Mouse (Mus musculus): ENCODE measurements at regions not wholly inside any gene's neighbourhood (a gene's known extent, or its start where the extent isn't known, plus 50 kb on each side); places are given as distances from the start of the nearest gene placed in this dataset.

DNA sequence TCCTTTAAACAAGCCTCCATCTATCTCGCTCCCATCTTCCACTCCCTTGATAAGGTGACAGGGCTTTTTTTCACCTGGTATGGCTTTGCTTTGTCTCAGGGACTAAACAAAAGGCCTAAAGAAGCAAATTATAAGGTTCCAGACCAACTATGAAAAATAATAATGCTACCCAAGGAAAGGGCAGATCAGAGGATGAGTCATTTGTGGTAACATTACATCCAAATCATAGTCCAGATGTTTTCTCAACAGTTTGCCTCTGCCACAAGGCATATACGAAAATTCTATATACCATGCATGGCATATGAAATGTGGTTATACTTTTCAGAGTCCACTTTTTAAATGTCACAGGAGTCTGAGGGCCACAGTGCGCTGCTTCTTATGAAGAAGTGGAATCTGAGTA lies 302.7 kb downstream of the Lpin1 start:
- 82% methylated on average over 3 of the region's 3 CpGs for WGBS

DNA sequence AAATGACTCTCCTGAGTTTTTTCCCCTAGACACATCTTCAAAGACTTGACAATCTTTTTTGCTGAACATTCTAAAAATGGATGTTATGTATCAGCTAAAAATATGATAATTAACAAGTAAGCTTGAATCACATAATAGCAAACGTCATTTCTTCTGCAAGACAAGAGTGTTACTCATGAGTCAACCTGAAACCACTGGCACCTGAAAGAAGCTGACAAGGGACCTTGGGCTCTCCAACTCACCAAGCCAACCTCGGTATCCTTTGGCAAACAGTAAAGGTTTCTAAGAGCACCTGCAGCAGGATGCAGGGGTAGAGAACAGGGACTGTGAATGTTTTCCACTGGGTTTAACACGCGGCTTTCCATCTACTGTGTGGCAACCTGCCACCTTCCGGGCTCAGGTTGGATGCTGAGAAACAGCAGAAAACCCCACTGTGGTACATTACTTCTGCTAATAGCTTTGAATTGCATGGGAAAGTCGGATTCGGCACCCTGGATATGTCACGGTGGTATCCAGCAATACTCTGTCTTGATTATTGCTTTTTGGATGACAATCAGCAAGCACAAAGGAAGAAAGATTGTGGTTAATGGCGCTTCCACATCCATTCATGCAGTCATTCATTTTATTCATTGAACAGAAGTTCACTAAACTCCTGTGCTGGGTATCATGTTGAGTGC lies 305.9 kb downstream of the Lpin1 start:
- Histone ChIP-seq H3K27ac (ENCODE audit: insufficient read depth, low read depth, low read length) (no peak overlapping the region), H3K4me3 (ENCODE audit: low read depth, low read length) (no peak overlapping the region), H3K27me3 (ENCODE audit: control insufficient read depth, insufficient read depth, low read length) (no peaks in the 10 kb centered on the region), H3K4me1 (ENCODE audit: control insufficient read depth, insufficient read depth, insufficient read length, low read length) (no peaks in the 10 kb centered on the region), H3K36me3 (ENCODE audit: control insufficient read depth, insufficient read depth, low read length) (no peaks in the 10 kb centered on the region)
- WGBS = 78% methylated on average over 9 of the region's 9 CpGs
- TF ChIP-seq POLR2A (IDR thresholded peaks at IDR 0.05; ENCODE audit: low read depth, low read length) = no peak
- TF ChIP-seq CTCF (IDR thresholded peaks at IDR 0.05; ENCODE audit: extremely low read depth, insufficient read length, insufficient replicate concordance, low read depth, low read length) = no peak

More for the DNA sequence above, 302.7 kb downstream of the Lpin1 start:
- H3K27me3 ChIP-seq (ENCODE audit: control insufficient read depth, insufficient read depth, low read length) = no peaks in the 10 kb centered on the region
- no peaks in the 10 kb centered on the region for H3K36me3 ChIP-seq (ENCODE audit: control insufficient read depth, insufficient read depth, low read length)
- TF ChIP-seq CTCF (IDR thresholded peaks at IDR 0.05; ENCODE audit: extremely low read depth, insufficient read length, insufficient replicate concordance, low read depth, low read length) (no peak), POLR2A (IDR thresholded peaks at IDR 0.05; ENCODE audit: low read depth, low read length) (no peak)
- H3K4me1 ChIP-seq (ENCODE audit: control insufficient read depth, insufficient read depth, insufficient read length, low read length) = no peaks in the 10 kb centered on the region
- H3K27ac ChIP-seq (ENCODE audit: insufficient read depth, low read depth, low read length) = no peak overlapping the region
- no peak overlapping the region for H3K4me3 ChIP-seq (ENCODE audit: low read depth, low read length)

DNA sequence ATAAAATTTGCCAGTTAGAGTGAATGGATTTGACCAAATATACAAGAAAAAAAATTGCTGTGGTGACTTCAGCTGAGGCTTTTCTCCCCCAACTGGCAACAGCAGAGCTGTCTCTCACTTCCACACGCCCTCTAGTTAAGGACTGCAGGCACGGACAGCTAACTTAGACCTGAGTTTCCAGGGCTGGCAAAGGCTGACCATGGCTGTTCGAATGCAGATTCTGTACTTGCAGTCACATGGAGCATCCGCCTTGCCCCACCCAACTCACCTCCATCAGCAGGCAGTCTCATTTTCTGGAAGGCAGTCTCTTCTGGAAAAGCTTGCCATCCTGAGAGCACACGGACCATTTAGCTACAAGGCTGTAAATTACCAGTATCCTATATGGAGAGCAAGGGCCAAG lies 325.7 kb downstream of the Lpin1 start:
- Histone ChIP-seq H3K36me3 (ENCODE audit: control insufficient read depth, insufficient read depth, low read length) (no peaks in the 10 kb centered on the region), H3K27me3 (ENCODE audit: control insufficient read depth, insufficient read depth, low read length) (no peaks in the 10 kb centered on the region), H3K4me3 (ENCODE audit: low read depth, low read length) (no peak overlapping the region), H3K4me1 (ENCODE audit: control insufficient read depth, insufficient read depth, insufficient read length, low read length) (no peaks in the 10 kb centered on the region), H3K27ac (ENCODE audit: insufficient read depth, low read depth, low read length) (no peak overlapping the region)
- no peak for TF ChIP-seq CTCF (IDR thresholded peaks at IDR 0.05; ENCODE audit: extremely low read depth, insufficient read length, insufficient replicate concordance, low read depth, low read length)
- no peak for TF ChIP-seq POLR2A (IDR thresholded peaks at IDR 0.05; ENCODE audit: low read depth, low read length)
- WGBS = 76% methylated on average over 5 of the region's 5 CpGs

DNA sequence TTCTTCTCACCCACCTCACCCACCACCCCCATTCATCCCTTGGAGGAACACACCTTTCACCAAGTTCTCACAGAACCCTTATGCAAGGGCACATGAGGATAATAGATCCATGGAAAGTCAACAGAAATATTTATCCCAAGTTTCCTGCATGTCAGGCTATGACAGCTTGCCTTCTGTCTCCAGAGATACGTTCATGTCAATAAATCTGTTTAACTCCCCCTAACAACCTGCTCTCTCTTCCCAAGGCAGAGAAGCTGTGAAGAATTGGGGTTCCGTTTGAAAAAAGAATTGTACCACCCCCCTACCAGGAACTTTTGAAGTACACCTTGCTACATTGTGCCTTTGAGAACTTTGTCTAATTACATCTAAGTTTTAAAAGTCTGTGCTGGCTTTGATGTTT lies 331.6 kb downstream of the Lpin1 start:
- Histone ChIP-seq H3K4me1 (ENCODE audit: control insufficient read depth, insufficient read depth, insufficient read length, low read length) (no peaks in the 10 kb centered on the region), H3K36me3 (ENCODE audit: control insufficient read depth, insufficient read depth, low read length) (no peaks in the 10 kb centered on the region), H3K27me3 (ENCODE audit: control insufficient read depth, insufficient read depth, low read length) (no peaks in the 10 kb centered on the region), H3K27ac (ENCODE audit: insufficient read depth, low read depth, low read length) (no peak overlapping the region), H3K4me3 (ENCODE audit: low read depth, low read length) (no peak overlapping the region)
- TF ChIP-seq CTCF (IDR thresholded peaks at IDR 0.05; ENCODE audit: extremely low read depth, insufficient read length, insufficient replicate concordance, low read depth, low read length) (no peak), POLR2A (IDR thresholded peaks at IDR 0.05; ENCODE audit: low read depth, low read length) (no peak)
- WGBS = 65% methylated on average over 2 of the region's 2 CpGs

DNA sequence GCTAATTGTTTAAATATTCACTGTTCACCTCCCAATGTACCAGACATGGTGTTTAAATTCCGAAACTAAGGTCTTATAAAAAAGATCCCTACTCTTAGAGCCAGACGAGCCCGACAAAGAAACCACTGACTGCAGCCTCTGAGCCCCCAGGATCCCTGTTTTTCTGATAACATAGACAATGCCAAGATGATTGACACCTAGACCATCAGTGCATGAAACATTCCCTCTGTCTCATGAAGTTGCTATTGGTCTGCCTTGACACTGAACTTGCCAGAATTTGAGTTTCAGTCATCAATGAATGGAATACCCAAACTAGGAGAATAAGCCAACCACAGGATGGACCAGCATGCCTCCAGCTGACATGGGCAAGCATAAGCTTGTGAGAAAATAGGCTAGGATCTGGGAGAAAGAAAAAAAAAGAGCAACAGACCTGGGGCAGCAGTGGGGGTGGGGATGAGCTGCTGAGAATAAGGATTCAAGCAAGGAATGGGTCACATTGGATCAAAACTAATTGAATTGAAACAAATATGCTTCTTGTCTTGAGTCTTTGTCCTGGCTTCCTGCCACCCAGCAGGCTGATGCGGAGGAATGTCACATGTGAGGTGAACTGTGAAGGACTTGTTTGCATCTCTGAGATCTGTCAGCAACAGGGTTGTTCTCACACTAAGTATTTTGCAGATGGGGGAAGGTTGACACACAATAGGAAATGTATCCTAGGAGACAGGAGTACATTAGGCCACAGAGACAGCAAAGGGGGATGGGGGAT lies 333.0 kb downstream of the Lpin1 start:
- no peaks in the 10 kb centered on the region for H3K36me3 ChIP-seq (ENCODE audit: control insufficient read depth, insufficient read depth, low read length)
- no peaks in the 10 kb centered on the region for H3K27me3 ChIP-seq (ENCODE audit: control insufficient read depth, insufficient read depth, low read length)
- no peak overlapping the region for H3K27ac ChIP-seq (ENCODE audit: insufficient read depth, low read depth, low read length)
- no peaks in the 10 kb centered on the region for H3K4me1 ChIP-seq (ENCODE audit: control insufficient read depth, insufficient read depth, insufficient read length, low read length)
- 72% methylated on average over 4 of the region's 4 CpGs for WGBS
- TF ChIP-seq POLR2A (IDR thresholded peaks at IDR 0.05; ENCODE audit: low read depth, low read length) = no peak
- TF ChIP-seq CTCF (IDR thresholded peaks at IDR 0.05; ENCODE audit: extremely low read depth, insufficient read length, insufficient replicate concordance, low read depth, low read length) = no peak
- H3K4me3 ChIP-seq (ENCODE audit: low read depth, low read length) = no peak overlapping the region

DNA sequence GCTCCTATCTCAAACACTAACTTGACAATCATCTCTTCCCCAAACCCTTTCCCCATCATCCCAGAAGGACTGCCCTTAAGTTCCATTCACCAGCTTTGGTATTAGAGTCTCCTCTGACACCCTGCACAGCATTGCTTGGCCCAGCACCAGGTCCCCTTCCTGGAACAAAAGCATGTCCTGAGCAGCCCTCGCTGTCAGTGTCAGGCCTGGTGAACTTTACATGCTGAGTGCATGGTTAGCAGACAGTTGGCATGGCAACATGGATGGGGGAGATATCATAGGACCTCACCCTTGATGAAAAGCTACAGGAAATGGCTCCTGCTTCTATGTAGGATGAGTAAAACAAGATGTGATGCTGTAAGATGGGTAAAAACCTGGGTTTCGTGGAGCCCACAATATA lies 333.6 kb downstream of the Lpin1 start:
- H3K4me3 ChIP-seq (ENCODE audit: low read depth, low read length) = no peak overlapping the region
- TF ChIP-seq CTCF (IDR thresholded peaks at IDR 0.05; ENCODE audit: extremely low read depth, insufficient read length, insufficient replicate concordance, low read depth, low read length) (no peak), POLR2A (IDR thresholded peaks at IDR 0.05; ENCODE audit: low read depth, low read length) (no peak)
- no peaks in the 10 kb centered on the region for H3K36me3 ChIP-seq (ENCODE audit: control insufficient read depth, insufficient read depth, low read length)
- no peak overlapping the region for H3K27ac ChIP-seq (ENCODE audit: insufficient read depth, low read depth, low read length)
- no peaks in the 10 kb centered on the region for H3K4me1 ChIP-seq (ENCODE audit: control insufficient read depth, insufficient read depth, insufficient read length, low read length)
- H3K27me3 ChIP-seq (ENCODE audit: control insufficient read depth, insufficient read depth, low read length) = no peaks in the 10 kb centered on the region
- WGBS = 78% methylated on average over 2 of the region's 2 CpGs

DNA sequence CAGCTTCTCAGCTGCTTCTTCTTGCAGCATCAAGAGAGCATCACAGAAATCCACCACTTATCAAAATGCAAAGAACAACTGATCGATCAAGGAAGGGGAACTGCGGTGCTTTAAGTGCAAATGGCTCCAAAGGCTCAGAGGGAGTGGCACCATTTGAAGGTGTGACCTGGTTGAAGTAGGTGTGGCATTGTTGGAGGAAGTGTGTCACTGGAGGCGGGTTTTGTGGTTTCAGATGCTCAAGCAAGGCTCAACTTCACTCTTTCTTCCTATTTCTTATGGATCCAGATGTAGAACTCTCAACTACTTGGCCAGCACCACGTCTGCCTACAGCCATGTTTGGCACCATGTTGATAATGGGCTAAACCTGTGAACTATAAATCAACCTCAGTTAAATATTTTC lies 334.5 kb downstream of the Lpin1 start:
- no peak overlapping the region for H3K4me3 ChIP-seq (ENCODE audit: low read depth, low read length)

More for the DNA sequence above, 334.5 kb downstream of the Lpin1 start:
- Histone ChIP-seq H3K27ac (ENCODE audit: insufficient read depth, low read depth, low read length) (no peak overlapping the region), H3K27me3 (ENCODE audit: control insufficient read depth, insufficient read depth, low read length) (no peaks in the 10 kb centered on the region), H3K4me1 (ENCODE audit: control insufficient read depth, insufficient read depth, insufficient read length, low read length) (no peaks in the 10 kb centered on the region), H3K36me3 (ENCODE audit: control insufficient read depth, insufficient read depth, low read length) (no peaks in the 10 kb centered on the region)
- 70% methylated on average over 4 of the region's 4 CpGs for WGBS
- TF ChIP-seq POLR2A (IDR thresholded peaks at IDR 0.05; ENCODE audit: low read depth, low read length) = no peak
- no peak for TF ChIP-seq CTCF (IDR thresholded peaks at IDR 0.05; ENCODE audit: extremely low read depth, insufficient read length, insufficient replicate concordance, low read depth, low read length)

Measured in small intestine, adult 2 months (tissue).